Mouse (Mus musculus) MEL (cell line): Measurements from ENCODE around the gene Rnf19b. TPM values are rescaled to one million over a fixed set of nuclear protein-coding genes. Genes with fewer than 3 reads are reported as not detected.

Source experiments
- DNase-seq: peaks from one replicate; pipeline ENCODE4 v3.0.0; 2011; ENCODE audit warnings: low read depth, low spot score
- H3K27ac ChIP-seq: 2 replicates; pipeline ENCODE4 v1.5.1; 2012; ENCODE audit warnings: low read depth, mild to moderate bottlenecking, control low read depth, low read length, moderate library complexity; ENCODE audit not compliant: control insufficient read depth
- H3K27me3 ChIP-seq, 2 experiments: fragments of 150-350 bp in 1 of 2; sonication (generic) in 1 of 2; 2 replicates each; pipeline ENCODE4 v1.6.1; 2012; ENCODE audit warnings: low read length in 2 of 2, mild to moderate bottlenecking in 2 of 2, improper control_type of control experiment in 1 of 2, moderate library complexity in 1 of 2; ENCODE audit not compliant: insufficient read depth in 2 of 2, control insufficient read depth in 1 of 2
- H3K36me3 ChIP-seq, 2 experiments: 2 replicates each; pipeline ENCODE4 v1.6.1; 2012 to 2014; ENCODE audit warnings: low read length in 2 of 2, improper control_type of control experiment in 1 of 2, inconsistent platforms in 1 of 2, mild to moderate bottlenecking in 1 of 2; ENCODE audit not compliant: insufficient read depth in 2 of 2, control insufficient read depth in 1 of 2
- H3K4me1 ChIP-seq, 2 experiments: fragments of 150-350 bp in 1 of 2; sonication (generic) in 1 of 2; 2 replicates each; pipeline ENCODE4 v1.6.1; 2012; ENCODE audit warnings: low read length in 2 of 2, improper control_type of control experiment in 1 of 2, mild to moderate bottlenecking in 1 of 2; ENCODE audit not compliant: insufficient read depth in 2 of 2, control insufficient read depth in 1 of 2
- H3K4me3 ChIP-seq, 2 experiments: fragments of 150-350 bp in 1 of 2; sonication (generic) in 1 of 2; 2 replicates each; pipeline ENCODE4 v1.5.1; 2012; ENCODE audit warnings: low read depth in 2 of 2, low read length in 2 of 2, mild to moderate bottlenecking in 2 of 2, moderate library complexity in 2 of 2, control low read depth in 1 of 2, improper control_type of control experiment in 1 of 2; ENCODE audit not compliant: control insufficient read depth in 1 of 2, insufficient read depth in 1 of 2
- H3K79me2 ChIP-seq: 2 replicates; pipeline ENCODE4 v1.6.1; 2012; ENCODE audit warnings: mild to moderate bottlenecking, low read length, moderate library complexity; ENCODE audit not compliant: control insufficient read depth, poor library complexity, insufficient read depth
- H3K9ac ChIP-seq: 2 replicates; pipeline ENCODE4 v1.6.1; 2012; ENCODE audit warnings: low read depth, mild to moderate bottlenecking, control low read depth, low read length, moderate library complexity; ENCODE audit not compliant: control insufficient read depth, poor library complexity, severe bottlenecking
- H3K9me3 ChIP-seq: fragments of 150-350 bp; sonication (generic); replicated peaks from 2 replicates; pipeline ENCODE4 v1.6.1; 2012; ENCODE audit warnings: mild to moderate bottlenecking, low read length, improper control_type of control experiment, moderate library complexity; ENCODE audit not compliant: insufficient read depth
- CHD1 ChIP-seq: IDR thresholded peaks from 2 replicates; pipeline ENCODE4 v1.6.1; 2012; ENCODE audit warnings: low read depth, mild to moderate bottlenecking, inconsistent platforms, low read length, improper control_type of control experiment
- CHD2 ChIP-seq: IDR thresholded peaks from 2 replicates; pipeline ENCODE4 v1.6.1; 2011; ENCODE audit warnings: low read length, improper control_type of control experiment
- CTCF ChIP-seq, 3 experiments: IDR thresholded peaks in 2 of 3; conservative IDR thresholded peaks in 1 of 3; 2 replicates each; pipeline ENCODE4 v1.5.1; 2011 to 2012; ENCODE audit warnings: low read length in 3 of 3, low read depth in 2 of 3, mild to moderate bottlenecking in 2 of 3, improper control_type of control experiment in 1 of 3, inconsistent platforms in 1 of 3, mixed read lengths in 1 of 3, moderate library complexity in 1 of 3; ENCODE audit not compliant: control insufficient read depth in 1 of 3, insufficient read depth in 1 of 3, poor library complexity in 1 of 3, severe bottlenecking in 1 of 3
- E2F4 ChIP-seq: IDR thresholded peaks from 2 replicates; pipeline ENCODE4 v1.6.1; 2011; ENCODE audit warnings: low read depth, low read length, improper control_type of control experiment, borderline replicate concordance
- ELF1 ChIP-seq: IDR thresholded peaks from 2 replicates; pipeline ENCODE4 v1.6.1; 2014; ENCODE audit warnings: low read depth, mild to moderate bottlenecking, inconsistent platforms, low read length, improper control_type of control experiment, moderate library complexity
- EP300 ChIP-seq, 2 experiments: IDR thresholded peaks; 2 replicates each; pipeline ENCODE4 v1.6.1; 2011; ENCODE audit warnings: improper control_type of control experiment in 2 of 2, low read length in 2 of 2, low read depth in 1 of 2, mild to moderate bottlenecking in 1 of 2
- GABPA ChIP-seq: IDR thresholded peaks from 2 replicates; pipeline ENCODE4 v1.6.1; 2012; ENCODE audit warnings: low read depth, mild to moderate bottlenecking, inconsistent platforms, low read length, improper control_type of control experiment, moderate library complexity
- GATA1 ChIP-seq: IDR thresholded peaks from 2 replicates; pipeline ENCODE4 v1.6.1; 2011; ENCODE audit warnings: low read depth, low read length, improper control_type of control experiment
- HCFC1 ChIP-seq: IDR thresholded peaks from 2 replicates; pipeline ENCODE4 v1.6.1; 2012; ENCODE audit warnings: low read depth, mild to moderate bottlenecking, inconsistent platforms, low read length, improper control_type of control experiment, moderate library complexity
- KAT2A ChIP-seq: conservative IDR thresholded peaks from 2 replicates; pipeline ENCODE4 v1.6.1; 2012; ENCODE audit warnings: low read depth, low read length, improper control_type of control experiment, inconsistent platforms
- MAFK ChIP-seq: IDR thresholded peaks from 2 replicates; pipeline ENCODE4 v1.6.1; 2011; ENCODE audit warnings: low read depth, mild to moderate bottlenecking, low read length, improper control_type of control experiment, borderline replicate concordance
- MAX ChIP-seq: IDR thresholded peaks from 2 replicates; pipeline ENCODE4 v1.6.1; 2011; ENCODE audit warnings: low read length, improper control_type of control experiment
- MAZ ChIP-seq: IDR thresholded peaks from 2 replicates; pipeline ENCODE4 v1.6.1; 2012; ENCODE audit warnings: low read depth, mild to moderate bottlenecking, inconsistent platforms, low read length, improper control_type of control experiment
- MEF2A ChIP-seq: IDR thresholded peaks from 2 replicates; pipeline ENCODE4 v1.6.1; 2014; ENCODE audit warnings: low read depth, mild to moderate bottlenecking, inconsistent platforms, low read length, improper control_type of control experiment; ENCODE audit not compliant: poor library complexity, insufficient replicate concordance, severe bottlenecking; ENCODE audit errors: extremely low read depth
- MXI1 ChIP-seq: IDR thresholded peaks from 2 replicates; pipeline ENCODE4 v1.6.1; 2011; ENCODE audit warnings: mild to moderate bottlenecking, low read depth, low read length, improper control_type of control experiment
- MYB ChIP-seq: IDR thresholded peaks from 2 replicates; pipeline ENCODE4 v1.6.1; 2011; ENCODE audit warnings: mild to moderate bottlenecking, low read depth, low read length, improper control_type of control experiment
- MYC ChIP-seq: IDR thresholded peaks from 2 replicates; pipeline ENCODE4 v1.6.1; 2011; ENCODE audit warnings: low read depth, mild to moderate bottlenecking, low read length, improper control_type of control experiment, moderate library complexity
- NELFE ChIP-seq: IDR thresholded peaks from 2 replicates; pipeline ENCODE4 v1.6.1; 2011; ENCODE audit warnings: low read depth, low read length, improper control_type of control experiment
- NRF1 ChIP-seq: IDR thresholded peaks from 2 replicates; pipeline ENCODE4 v1.6.1; 2014; ENCODE audit warnings: low read depth, mild to moderate bottlenecking, inconsistent platforms, low read length, improper control_type of control experiment, moderate library complexity; ENCODE audit not compliant: poor library complexity, insufficient read depth, severe bottlenecking
- POLR2A ChIP-seq, 2 experiments: IDR thresholded peaks; 2 replicates each; pipeline ENCODE4 v1.6.1; 2011 to 2012; ENCODE audit warnings: low read length in 2 of 2, mild to moderate bottlenecking in 2 of 2, control low read depth in 1 of 2, improper control_type of control experiment in 1 of 2, low read depth in 1 of 2, moderate library complexity in 1 of 2; ENCODE audit not compliant: control insufficient read depth in 1 of 2, insufficient read depth in 1 of 2, poor library complexity in 1 of 2
- POLR2AphosphoS2 ChIP-seq: IDR thresholded peaks from 2 replicates; pipeline ENCODE4 v1.6.1; 2011; ENCODE audit warnings: low read length, improper control_type of control experiment
- POLR2AphosphoS5 ChIP-seq: IDR thresholded peaks from 2 replicates; pipeline ENCODE4 v1.6.1; 2012; ENCODE audit warnings: low read depth, borderline replicate concordance, mild to moderate bottlenecking, inconsistent platforms, low read length, moderate library complexity, mixed read lengths
- RAD21 ChIP-seq: IDR thresholded peaks from 2 replicates; pipeline ENCODE4 v1.6.1; 2011; ENCODE audit warnings: mild to moderate bottlenecking, low read depth, low read length, improper control_type of control experiment
- SIN3A ChIP-seq: IDR thresholded peaks from 2 replicates; pipeline ENCODE4 v1.6.1; 2012; ENCODE audit warnings: low read length, improper control_type of control experiment, inconsistent platforms
- SMC3 ChIP-seq: IDR thresholded peaks from 2 replicates; pipeline ENCODE4 v1.6.1; 2011; ENCODE audit warnings: low read depth, low read length, improper control_type of control experiment
- TBP ChIP-seq: IDR thresholded peaks from 2 replicates; pipeline ENCODE4 v1.8.0; 2011; ENCODE audit warnings: low read depth, low read length, improper control_type of control experiment
- UBTF ChIP-seq: IDR thresholded peaks from 2 replicates; pipeline ENCODE4 v1.6.1; 2012; ENCODE audit warnings: low read depth, mild to moderate bottlenecking, inconsistent platforms, low read length, improper control_type of control experiment, moderate library complexity, borderline replicate concordance; ENCODE audit not compliant: insufficient read depth
- USF1 ChIP-seq: IDR thresholded peaks from 2 replicates; pipeline ENCODE4 v1.6.1; 2014; ENCODE audit warnings: low read depth, mild to moderate bottlenecking, inconsistent platforms, low read length, improper control_type of control experiment, moderate library complexity
- ZC3H11A ChIP-seq: IDR thresholded peaks from 2 replicates; pipeline ENCODE4 v1.6.1; 2012; ENCODE audit warnings: low read depth, mild to moderate bottlenecking, inconsistent platforms, low read length, improper control_type of control experiment
- ZKSCAN1 ChIP-seq: IDR thresholded peaks from 2 replicates; pipeline ENCODE4 v1.6.1; 2012; ENCODE audit warnings: low read depth, mild to moderate bottlenecking, inconsistent platforms, low read length, improper control_type of control experiment, moderate library complexity
- ZMIZ1 ChIP-seq: IDR thresholded peaks from 2 replicates; pipeline ENCODE4 v1.6.1; 2012; ENCODE audit warnings: low read depth, mild to moderate bottlenecking, inconsistent platforms, low read length, improper control_type of control experiment, moderate library complexity
- ZNF384 ChIP-seq: IDR thresholded peaks from 2 replicates; pipeline ENCODE4 v1.6.1; 2012; ENCODE audit warnings: low read depth, mild to moderate bottlenecking, inconsistent platforms, low read length, improper control_type of control experiment
- polyA plus RNA-seq, 2 experiments: library from polyadenylated mRNA; stranded (reverse) in 1 of 2; unstranded in 1 of 2; fragments of >175 nt in 1 of 2; fragments of >200 nt in 1 of 2; gene quantifications; 2 replicates each; pipeline versions ENCODE4 v1.2.1 to v1.2.4; 2012; ENCODE audit warnings: low replicate concordance in 2 of 2, low read depth in 1 of 2; ENCODE audit not compliant: insufficient read length in 2 of 2, insufficient read depth in 1 of 2, missing spikeins in 1 of 2
- total RNA-seq: library from RNA; depleted of rRNA; stranded (reverse); fragments of 300-350 nt; gene quantifications from 2 replicates; pipeline ENCODE4 v1.2.3, GENCODE M21; 2012

Gene Rnf19b
- total and polyA plus RNA-seq, 3 experiments, result 26.3 to 30.0 TPM; not detected in 1

GRCm38 (mm10) chr4:129110804-129111203, 52.7 kb downstream of the Rnf19b start:
- no peak overlapping the region for H3K9ac ChIP-seq
- no peak overlapping the region for H3K27ac ChIP-seq
- no peaks in the 10 kb centered on the region for H3K4me1 ChIP-seq
- no peaks in the 10 kb centered on the region for H3K79me2 ChIP-seq
- no peak for TF ChIP-seq NELFE
- TF ChIP-seq CHD1, result no peak
- TF ChIP-seq TBP, result no peak
- no peak for TF ChIP-seq USF1
- TF ChIP-seq POLR2A (IDR thresholded peaks at IDR 0.05; ENCODE audit: control insufficient read depth in 1 of 2, insufficient read depth in 1 of 2, low read depth in 1 of 2, low read length in 2 of 2, poor library complexity in 1 of 2), result no peak
- no peak for TF ChIP-seq MAFK
- no peak for TF ChIP-seq MYB
- TF ChIP-seq RAD21, result no peak
- TF ChIP-seq MEF2A, result no peak
- H3K36me3 ChIP-seq, result no peaks in the 10 kb centered on the region
- no peak for DNase-seq
- H3K27me3 ChIP-seq, result peaks cover 0 to 2% of the 10 kb centered on the region in 2 experiments; a peak in 1 of 4 replicates
- H3K9me3 ChIP-seq, result no peaks in the 10 kb centered on the region
- H3K4me3 ChIP-seq, result no peak overlapping the region

GRCm38 (mm10) chr4:129111350-129111749, 53.3 kb downstream of the Rnf19b start:
- DNase-seq, result peak; percentile 51
- Histone ChIP-seq H3K9me3 (no peaks in the 10 kb centered on the region), H3K9ac (no peak overlapping the region), H3K27ac (no peak overlapping the region), H3K4me1 (no peaks in the 10 kb centered on the region), H3K27me3 (peaks cover 0 to 2% of the 10 kb centered on the region in 2 experiments; a peak in 1 of 4 replicates), H3K79me2 (no peaks in the 10 kb centered on the region), H3K36me3 (no peaks in the 10 kb centered on the region), H3K4me3 (no peak overlapping the region)
- TF ChIP-seq MAFK, result no peak
- no peak for TF ChIP-seq KAT2A
- TF ChIP-seq ZNF384, result no peak
- TF ChIP-seq UBTF, result no peak
- TF ChIP-seq POLR2A (IDR thresholded peaks at IDR 0.05; ENCODE audit: control insufficient read depth in 1 of 2, insufficient read depth in 1 of 2, low read depth in 1 of 2, low read length in 2 of 2, poor library complexity in 1 of 2), result no peak
- no peak for TF ChIP-seq ZMIZ1
- no peak for TF ChIP-seq POLR2AphosphoS2
- TF ChIP-seq GABPA, result no peak
- TF ChIP-seq NELFE, result no peak
- TF ChIP-seq CTCF (IDR thresholded peaks at IDR 0.05 in 2 of 3, conservative IDR thresholded peaks at IDR 0.05 in 1 of 3; ENCODE audit: control insufficient read depth in 1 of 3, insufficient read depth in 1 of 3, low read depth in 2 of 3, low read length in 3 of 3, poor library complexity in 1 of 3, severe bottlenecking in 1 of 3), result peak; percentile 61 to 77 (median 76)
- TF ChIP-seq SMC3, result peak; percentile 72
- TF ChIP-seq MYC, result no peak
- TF ChIP-seq POLR2AphosphoS5, result no peak
- no peak for TF ChIP-seq ELF1
- no peak for TF ChIP-seq MAX
- TF ChIP-seq USF1, result 0 out of 2 replicates have a peak, but pooled peaks have one; percentile 30
- TF ChIP-seq CHD2, result no peak
- no peak for TF ChIP-seq EP300 (IDR thresholded peaks at IDR 0.05; ENCODE audit: low read depth in 1 of 2, low read length in 2 of 2)
- no peak for TF ChIP-seq MAZ
- peak; percentile 57 for TF ChIP-seq ZC3H11A
- TF ChIP-seq TBP, result no peak
- TF ChIP-seq HCFC1, result no peak
- TF ChIP-seq MYB, result no peak
- TF ChIP-seq ZKSCAN1, result no peak
- TF ChIP-seq GATA1, result no peak
- TF ChIP-seq NRF1, result no peak
- TF ChIP-seq E2F4, result no peak
- peak; percentile 67 for TF ChIP-seq RAD21
- no peak for TF ChIP-seq MXI1
- no peak for TF ChIP-seq CHD1
- TF ChIP-seq SIN3A, result no peak
